Mouse (Mus musculus) T-cell, adult 66 days (primary cell): ENCODE measurements around the gene Btla. TPM values are rescaled to one million over a fixed set of nuclear protein-coding genes. Genes with fewer than 3 reads are reported as not detected.

Source experiments
- total RNA-seq, 2 experiments: library from RNA; stranded (reverse); gene quantifications; 3 replicates in 1 of 2; 4 replicates in 1 of 2; pipeline ENCODE4 v1.2.4; 2023

Gene Btla
- total RNA-seq: 10 to 100 TPM; 56.7 to 64.3 TPM

DNA sequence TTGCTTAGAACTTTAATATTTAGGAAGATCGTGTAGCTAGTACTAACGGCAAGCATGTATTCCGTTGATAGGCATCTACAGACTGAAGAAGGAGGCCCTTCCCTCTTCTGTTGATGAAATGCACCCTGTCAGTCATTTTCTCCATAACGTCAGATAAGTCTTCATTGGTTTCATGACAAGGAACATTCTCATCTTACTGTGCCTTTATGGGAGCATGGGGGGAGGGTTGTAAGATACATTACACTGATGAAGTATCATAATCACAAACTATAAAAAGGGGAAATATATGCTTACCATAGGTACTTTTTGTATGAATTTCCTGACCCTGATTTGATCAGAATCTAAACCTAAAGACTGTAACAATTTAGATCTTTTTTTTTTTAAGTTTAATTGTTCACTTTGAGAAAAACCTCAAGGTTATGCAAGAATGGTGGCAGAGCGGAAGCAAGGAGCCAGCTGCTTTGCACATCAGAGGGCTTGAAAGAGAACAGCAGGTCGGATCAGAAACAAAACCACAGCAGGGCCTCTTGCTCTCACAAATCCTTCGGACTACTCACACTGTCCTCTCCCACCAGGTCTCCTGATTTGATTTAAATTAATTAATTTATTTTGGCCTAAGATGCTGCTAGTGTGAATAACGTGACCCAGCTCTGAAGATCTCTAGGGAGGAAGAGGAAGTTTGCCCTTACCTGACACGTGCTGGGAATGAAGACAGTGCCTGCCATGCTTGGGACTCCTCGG, at the start of gene Btla:
TSS of gene Btla (plus strand) at position 668 of the 741 bp plus-strand sequence.

Other genes starting within 250 kb of the Btla start
- under 1 TPM in 1 of 2 experiments, not detected in 1; 0.76 TPM for gene Ccdc80, start 130.9 kb upstream of the Btla start, total RNA-seq
- 10 to 100 TPM; 21.4 to 27.7 TPM for gene Slc35a5, start 65.6 kb upstream of the Btla start, total RNA-seq
- 10 to 100 TPM; 47.7 to 47.9 TPM for gene Atg3, start 65.5 kb upstream of the Btla start, total RNA-seq
- gene Cd200, start 184.7 kb downstream of the Btla start, total RNA-seq: 10 to 100 TPM; 15.8 to 19.1 TPM